Mouse (Mus musculus) limb, embryonic 15.5 days (tissue): ENCODE measurements around the gene Prss36. TPM values are rescaled to one million over a fixed set of nuclear protein-coding genes. Genes with fewer than 3 reads are reported as not detected.

Source experiments
- polyA plus RNA-seq: library from polyadenylated mRNA; unstranded; fragments of >200 nt; fragmentation: Nextera tagmentation; extraction: Ambion mirVana; gene quantifications from 2 replicates; pipeline ENCODE4 v1.2.1, GENCODE M21; 2015

Gene Prss36
- polyA plus RNA-seq, 1 experiment from 2014 or later, result 11.6 TPM

Other genes with a start within 250 kb of the Prss36 start
- gene Bcl7c, start 237.8 kb downstream of the Prss36 start, polyA plus RNA-seq, result 81.1 and 90.5 TPM in 2 replicates
- 25.3 and 28.7 TPM in 2 replicates for gene Ctf1, start 234.0 kb downstream of the Prss36 start, polyA plus RNA-seq
- 0.19 and 0.44 TPM in 2 replicates for gene Ctf2, start 214.6 kb downstream of the Prss36 start, polyA plus RNA-seq
- gene Fbxl19, start 202.2 kb downstream of the Prss36 start, polyA plus RNA-seq, result 4.3 and 4.4 TPM in 2 replicates
- gene Orai3, start 176.9 kb downstream of the Prss36 start, polyA plus RNA-seq, result 23.6 and 26.5 TPM in 2 replicates
- gene Setd1a, start 170.1 kb downstream of the Prss36 start, polyA plus RNA-seq, result 18.6 and 21.7 TPM in 2 replicates
- gene Gm49388, start 161.1 kb downstream of the Prss36 start, polyA plus RNA-seq, result not detected in 2 replicates
- 18.7 and 23.8 TPM in 2 replicates for gene Hsd3b7, start 146.1 kb downstream of the Prss36 start, polyA plus RNA-seq
- gene Stx4a, start 122.4 kb downstream of the Prss36 start, polyA plus RNA-seq, result 72.5 and 79.5 TPM in 2 replicates
- 3.6 and 3.8 TPM in 2 replicates for gene Stx1b, start 122.2 kb downstream of the Prss36 start, polyA plus RNA-seq
- gene Zfp646, start 70.5 kb downstream of the Prss36 start, polyA plus RNA-seq, result 9.1 and 10.0 TPM in 2 replicates
- 16.4 TPM in 2 replicates for gene Zfp668, start 69.9 kb downstream of the Prss36 start, polyA plus RNA-seq
- 2.2 and 2.4 TPM in 2 replicates for gene Prss53, start 55.8 kb downstream of the Prss36 start, polyA plus RNA-seq
- not detected in 2 replicates for gene Gm21974, start 51.3 kb downstream of the Prss36 start, polyA plus RNA-seq
- gene Vkorc1, start 51.1 kb downstream of the Prss36 start, polyA plus RNA-seq, result 269 and 272 TPM in 2 replicates
- 98.3 and 117 TPM in 2 replicates for gene Bckdk, start 42.6 kb downstream of the Prss36 start, polyA plus RNA-seq
- gene Kat8, start 34.2 kb downstream of the Prss36 start, polyA plus RNA-seq, result 37.8 and 38.7 TPM in 2 replicates
- gene Prss8, start 16.6 kb downstream of the Prss36 start, polyA plus RNA-seq, result 11.5 and 14.2 TPM in 2 replicates
- gene Fus, start 20.7 kb upstream of the Prss36 start, polyA plus RNA-seq, result 339 and 390 TPM in 2 replicates
- gene Pycard, start 47.1 kb upstream of the Prss36 start, polyA plus RNA-seq, result 150 and 154 TPM in 2 replicates
- gene Trim72, start 57.2 kb upstream of the Prss36 start, polyA plus RNA-seq, result 3.1 and 8.4 TPM in 2 replicates
- gene Itgam, start 115.9 kb upstream of the Prss36 start, polyA plus RNA-seq, result 2.1 and 2.3 TPM in 2 replicates
- gene Gm49368, start 116.0 kb upstream of the Prss36 start, polyA plus RNA-seq, result not detected in 2 replicates
- 0.10 TPM in 2 replicates for gene Itgax, start 182.8 kb upstream of the Prss36 start, polyA plus RNA-seq
- not detected in 2 replicates for gene Itgad, start 207.7 kb upstream of the Prss36 start, polyA plus RNA-seq